Mouse (Mus musculus) forebrain, embryonic 11.5 days (tissue): ENCODE data around the gene Vangl2. TPM values are rescaled to one million over a fixed set of nuclear protein-coding genes. Genes with fewer than 3 reads are reported as not detected.
"Not testable (repeated sequence)": the region's sequence is repeated elsewhere in the genome, so short reads cannot be mapped to it uniquely, and the experiment has no call there.

ENCODE experiments used
- ATAC-seq: fragments of 200-750 bp; cut with Nextera tagmentation; replicated peaks from 2 replicates; pipeline ENCODE4 v1.8.0; 2017; ENCODE audit warnings: moderate TSS enrichment; ENCODE audit not compliant: low FRiP score
- DNase-seq: peaks from one replicate; pipeline ENCODE4 v3.0.0-alpha.2; 2017; ENCODE audit warnings: low spot score
- H3K27ac ChIP-seq: fragments of 300-500 bp; sonication (generic); 2 replicates; pipeline ENCODE4 v1.5.1; 2014; ENCODE audit warnings: low read depth, low read length
- H3K27me3 ChIP-seq: fragments of 300-500 bp; sonication (generic); 2 replicates; pipeline ENCODE4 v1.6.1; 2014; ENCODE audit warnings: mild to moderate bottlenecking, low read length, mixed read lengths; ENCODE audit not compliant: control insufficient read depth, insufficient read depth
- H3K36me3 ChIP-seq: fragments of 300-500 bp; sonication (generic); 2 replicates; pipeline ENCODE4 v1.6.1; 2014; ENCODE audit warnings: mild to moderate bottlenecking, low read length, moderate library complexity, mixed read lengths; ENCODE audit not compliant: control insufficient read depth, insufficient read depth
- H3K4me1 ChIP-seq: fragments of 300-500 bp; sonication (generic); replicated peaks from 2 replicates; pipeline ENCODE4 v1.6.1; 2014; ENCODE audit warnings: low read length, mixed read lengths; ENCODE audit not compliant: control insufficient read depth, insufficient read depth
- H3K4me2 ChIP-seq: fragments of 300-500 bp; sonication (generic); 2 replicates; pipeline ENCODE4 v1.6.1; 2014; ENCODE audit warnings: low read depth, mild to moderate bottlenecking, low read length, moderate library complexity, mixed read lengths; ENCODE audit not compliant: severe bottlenecking
- H3K4me3 ChIP-seq: fragments of 300-500 bp; sonication (generic); 2 replicates; pipeline ENCODE4 v1.5.1; 2014; ENCODE audit warnings: low read depth, low read length
- H3K9ac ChIP-seq: fragments of 300-500 bp; sonication (generic); 2 replicates; pipeline ENCODE4 v1.6.1; 2014; ENCODE audit warnings: low read length
- H3K9me3 ChIP-seq: fragments of 300-500 bp; sonication (generic); 2 replicates; pipeline ENCODE4 v1.6.1; 2016; ENCODE audit warnings: low read length, mixed read lengths; ENCODE audit not compliant: control insufficient read depth
- WGBS: fragments of 180-500 bp; shearing (Covaris S2); extraction: QIAGEN DNeasy Blood & Tissue Kit; methylation state at CpG from one replicate; pipeline ENCODE4 v1.1.7; 2014; 5-methylcytosine and 5-hydroxymethylcytosine counted together
- polyA plus RNA-seq: library from polyadenylated mRNA; unstranded; fragments of >200 nt; fragmentation: Nextera tagmentation; extraction: Ambion mirVana; gene quantifications from 2 replicates; pipeline ENCODE4 v1.2.1, GENCODE M21; 2014

Vangl2 gene
- polyA plus RNA-seq, 1 experiment from 2014 or later: 47.0 TPM

DNA sequence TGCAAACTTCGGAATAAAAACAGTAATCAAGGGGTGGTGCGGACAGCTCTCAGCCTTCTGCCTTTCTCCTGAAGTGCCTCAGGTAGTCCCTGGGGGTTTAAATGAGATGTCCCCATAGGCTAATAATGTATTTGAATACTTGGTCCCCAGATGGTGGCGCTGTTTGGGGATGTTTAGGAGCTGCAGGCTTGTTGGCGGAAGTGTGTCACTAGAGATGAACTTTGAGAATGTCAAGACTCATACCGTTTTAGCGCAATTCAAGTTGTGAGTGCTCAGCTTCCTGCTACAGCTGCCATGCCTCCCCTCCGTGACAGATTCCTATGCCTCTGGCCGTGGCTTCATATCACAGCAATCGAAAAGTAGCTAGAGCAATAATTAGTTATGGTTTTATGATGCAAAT is 52.9 kb downstream of the Vangl2 start:
- Histone ChIP-seq H3K4me3 (no peak overlapping the region), H3K27ac (no peak overlapping the region), H3K9me3 (no peaks in the 10 kb centered on the region; the same call in 1 of the 2 replicates), H3K36me3 (no peaks in the 10 kb centered on the region), H3K27me3 (no peaks in the 10 kb centered on the region), H3K4me1 (no peaks in the 10 kb centered on the region; the same call in 1 of the 2 replicates), H3K4me2 (no peak overlapping the region), H3K9ac (no peak overlapping the region)
- DNase-seq (no peak), ATAC-seq (no peak)
- 92% methylated on average over 9 of the region's 9 CpGs for WGBS

- not testable (repeated sequence) for H3K4me2 ChIP-seq, H3K4me1 ChIP-seq, H3K4me3 ChIP-seq, H3K27me3 ChIP-seq, H3K27ac ChIP-seq, DNase-seq, ATAC-seq, H3K9me3 ChIP-seq, H3K9ac ChIP-seq, H3K36me3 ChIP-seq
- WGBS: 94% methylated on average over 2 of the region's 2 CpGs
Measured at GRCm38 (mm10) chr1:171974361-171974760, 53.9 kb downstream of the Vangl2 start.

DNA sequence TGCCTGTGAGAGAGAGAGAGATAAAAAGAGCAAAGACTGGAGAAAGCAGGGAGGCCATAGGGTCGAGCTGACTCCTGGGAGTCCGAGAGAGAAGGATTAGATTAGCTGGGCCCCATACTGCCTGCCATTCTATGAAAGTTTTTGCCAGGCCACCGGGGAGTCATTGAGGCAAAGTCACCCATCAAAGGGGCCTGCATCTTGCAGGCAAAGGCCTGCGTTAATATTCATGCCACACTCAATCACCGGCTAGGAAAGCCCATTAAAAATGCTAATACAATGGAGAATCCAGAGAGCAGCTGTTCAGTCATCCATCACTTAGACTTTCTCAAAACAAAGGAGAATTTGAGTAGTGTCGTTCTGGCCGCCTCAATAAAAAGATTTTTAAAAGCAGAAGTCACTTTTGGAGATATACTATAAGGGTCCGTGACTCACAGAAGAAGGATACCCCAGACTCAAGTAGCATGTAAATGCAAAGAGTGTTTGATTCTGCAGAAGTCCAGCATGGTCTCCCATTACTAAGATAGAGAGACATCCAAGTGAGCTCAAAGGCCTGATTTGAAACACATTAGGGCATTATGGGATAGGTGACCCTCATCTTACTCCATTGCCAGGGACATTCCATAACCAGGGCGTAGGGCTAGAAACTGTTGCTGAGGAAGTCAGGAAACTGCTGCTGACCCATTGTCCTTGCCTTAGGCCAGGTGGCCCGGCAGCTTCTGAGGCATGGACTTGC is 57.2 kb downstream of the Vangl2 start:
- no peak overlapping the region for H3K27ac ChIP-seq
- no peak for DNase-seq

GRCm38 (mm10) chr1:171969221-171969620 is 59.0 kb downstream of the Vangl2 start:
- Histone ChIP-seq H3K4me2 (no peak overlapping the region), H3K4me1 (no peaks in the 10 kb centered on the region; the same call in 1 of the 2 replicates), H3K9me3 (no peaks in the 10 kb centered on the region), H3K36me3 (no peaks in the 10 kb centered on the region), H3K27me3 (no peaks in the 10 kb centered on the region), H3K4me3 (no peak overlapping the region), H3K9ac (no peak overlapping the region), H3K27ac (no peak overlapping the region)
- DNase-seq (no peak), ATAC-seq (no peak)
- WGBS: 89% methylated on average over 6 of the region's 6 CpGs

More for the DNA sequence above, 57.2 kb downstream of the Vangl2 start:
- no peak overlapping the region for H3K4me2 ChIP-seq
- ATAC-seq: 0 out of 2 replicates have a peak, but pooled peaks have one; percentile 24
- H3K36me3 ChIP-seq: no peaks in the 10 kb centered on the region
- WGBS: 37% methylated on average over 10 of the region's 10 CpGs
- no peak overlapping the region for H3K4me3 ChIP-seq
- no peak overlapping the region for H3K9ac ChIP-seq
- H3K9me3 ChIP-seq: no peaks in the 10 kb centered on the region; the same call in 1 of the 2 replicates
- H3K27me3 ChIP-seq: no peaks in the 10 kb centered on the region
- H3K4me1 ChIP-seq: no peaks in the 10 kb centered on the region; the same call in 1 of the 2 replicates

GRCm38 (mm10) chr1:171966054-171966790 is 62.0 kb downstream of the Vangl2 start:
- Histone ChIP-seq H3K4me1 (no peaks in the 10 kb centered on the region; the same call in 1 of the 2 replicates), H3K4me3 (no peak overlapping the region), H3K9ac (no peak overlapping the region), H3K36me3 (no peaks in the 10 kb centered on the region), H3K27me3 (no peaks in the 10 kb centered on the region), H3K4me2 (no peak overlapping the region), H3K27ac (no peak overlapping the region), H3K9me3 (no peaks in the 10 kb centered on the region)
- 93% methylated on average over 6 of the region's 6 CpGs for WGBS
- no peak for ATAC-seq
- DNase-seq: no peak

DNA sequence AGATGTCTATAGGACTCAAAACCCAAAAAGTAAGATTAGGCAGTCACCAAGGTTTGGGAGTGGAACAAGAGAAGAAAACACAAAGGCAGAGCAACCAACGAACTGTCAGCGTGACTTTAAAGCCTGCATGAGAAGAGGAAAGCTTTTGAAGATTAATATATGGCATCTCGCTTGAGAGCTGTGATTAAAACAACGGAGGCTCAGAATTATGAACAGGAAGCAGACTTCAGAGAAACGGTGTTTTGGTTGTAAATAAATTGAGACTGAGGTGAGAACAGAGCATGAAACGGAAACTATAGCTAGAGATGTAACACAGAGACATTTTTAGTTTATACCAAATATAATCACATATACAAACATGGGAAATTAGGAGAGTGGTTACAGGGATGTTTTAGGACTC is 64.6 kb downstream of the Vangl2 start:
- no peak overlapping the region for H3K4me2 ChIP-seq
- H3K9me3 ChIP-seq: no peaks in the 10 kb centered on the region
- H3K9ac ChIP-seq: no peak overlapping the region
- H3K27ac ChIP-seq: no peak overlapping the region
- no peak overlapping the region for H3K4me3 ChIP-seq
- no peak for ATAC-seq
- no peak for DNase-seq
- WGBS: 87% methylated on average over 6 of the region's 6 CpGs
- H3K27me3 ChIP-seq: no peaks in the 10 kb centered on the region
- no peaks in the 10 kb centered on the region for H3K4me1 ChIP-seq
- H3K36me3 ChIP-seq: no peaks in the 10 kb centered on the region

DNA sequence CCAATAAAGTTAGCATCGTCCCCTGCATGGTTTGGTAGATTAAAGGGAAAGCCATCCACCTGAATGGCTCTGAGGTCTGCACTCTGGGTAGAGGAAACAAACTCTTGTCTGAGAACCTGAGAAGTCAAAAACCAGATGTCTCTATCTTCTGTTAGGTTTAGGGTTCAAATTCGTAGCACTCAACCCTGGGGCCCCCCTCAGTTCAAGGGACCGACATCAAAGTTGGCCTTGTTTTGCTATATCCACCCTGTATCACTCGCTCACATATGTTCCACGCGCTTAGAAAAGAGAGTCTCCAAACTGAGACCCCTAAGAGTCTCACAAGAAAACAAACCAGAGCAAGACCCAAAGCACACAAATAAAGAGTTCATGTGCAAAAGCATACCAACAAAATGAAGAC is 66.5 kb downstream of the Vangl2 start:
- WGBS: 90% methylated on average over 6 of the region's 6 CpGs
- H3K27me3 ChIP-seq: no peaks in the 10 kb centered on the region
- ATAC-seq (no peak), DNase-seq (no peak)
- H3K36me3 ChIP-seq: no peaks in the 10 kb centered on the region
- H3K4me1 ChIP-seq: no peaks in the 10 kb centered on the region
- H3K4me2 ChIP-seq: no peak overlapping the region
- no peaks in the 10 kb centered on the region for H3K9me3 ChIP-seq
- H3K4me3 ChIP-seq: no peak overlapping the region
- no peak overlapping the region for H3K9ac ChIP-seq
- no peak overlapping the region for H3K27ac ChIP-seq

GRCm38 (mm10) chr1:171960726-171961125 is 67.5 kb downstream of the Vangl2 start:
- 86% methylated on average over 5 of the region's 5 CpGs for WGBS
- Histone ChIP-seq H3K27me3 (no peaks in the 10 kb centered on the region), H3K4me3 (no peak overlapping the region), H3K27ac (no peak overlapping the region), H3K4me2 (no peak overlapping the region), H3K9me3 (no peaks in the 10 kb centered on the region), H3K36me3 (no peaks in the 10 kb centered on the region), H3K4me1 (no peaks in the 10 kb centered on the region), H3K9ac (no peak overlapping the region)
- no peak for DNase-seq
- no peak for ATAC-seq
